Mouse (Mus musculus) kidney, postnatal 25 days (tissue): ENCODE data around the gene Zfp352.
"Not testable (repeated sequence)": the region's sequence is repeated elsewhere in the genome, so short reads cannot be mapped to it uniquely, and the experiment has no call there.

Experiments used
- DNase-seq, 2 experiments: peaks; one replicate each; pipeline ENCODE4 v3.0.0; 2021; ENCODE audit warnings: mixed read lengths in 2 of 2

Gene Zfp352

GRCm38 (mm10) chr4:90218520-90218919 is at the start of gene Zfp352:
Gene Zfp352 (plus strand): TSS chr4:90218820.
- no peak for DNase-seq

- DNase-seq: no peak
Measured at GRCm38 (mm10) chr4:90170890-90171483, 47.6 kb upstream of the Zfp352 start.

- no peak for DNase-seq
Measured at GRCm38 (mm10) chr4:90174036-90174435, 44.6 kb upstream of the Zfp352 start.

GRCm38 (mm10) chr4:90203421-90203820 is 15.2 kb upstream of the Zfp352 start:
- DNase-seq: no peak

GRCm38 (mm10) chr4:90211475-90211874 is 7.1 kb upstream of the Zfp352 start:
- DNase-seq: no peak

GRCm38 (mm10) chr4:90212076-90212475 is 6.5 kb upstream of the Zfp352 start:
- DNase-seq: no peak

- not testable (repeated sequence) for DNase-seq
Measured at GRCm38 (mm10) chr4:90235646-90236045, 17.0 kb downstream of the Zfp352 start.

GRCm38 (mm10) chr4:90269781-90270180 is 51.2 kb downstream of the Zfp352 start:
- no peak for DNase-seq
